Mouse (Mus musculus): ENCODE measurements at regions not wholly inside any gene's neighbourhood (a gene's known extent, or its start where the extent isn't known, plus 50 kb on each side); places are given as distances from the start of the nearest gene placed in this dataset.

DNA sequence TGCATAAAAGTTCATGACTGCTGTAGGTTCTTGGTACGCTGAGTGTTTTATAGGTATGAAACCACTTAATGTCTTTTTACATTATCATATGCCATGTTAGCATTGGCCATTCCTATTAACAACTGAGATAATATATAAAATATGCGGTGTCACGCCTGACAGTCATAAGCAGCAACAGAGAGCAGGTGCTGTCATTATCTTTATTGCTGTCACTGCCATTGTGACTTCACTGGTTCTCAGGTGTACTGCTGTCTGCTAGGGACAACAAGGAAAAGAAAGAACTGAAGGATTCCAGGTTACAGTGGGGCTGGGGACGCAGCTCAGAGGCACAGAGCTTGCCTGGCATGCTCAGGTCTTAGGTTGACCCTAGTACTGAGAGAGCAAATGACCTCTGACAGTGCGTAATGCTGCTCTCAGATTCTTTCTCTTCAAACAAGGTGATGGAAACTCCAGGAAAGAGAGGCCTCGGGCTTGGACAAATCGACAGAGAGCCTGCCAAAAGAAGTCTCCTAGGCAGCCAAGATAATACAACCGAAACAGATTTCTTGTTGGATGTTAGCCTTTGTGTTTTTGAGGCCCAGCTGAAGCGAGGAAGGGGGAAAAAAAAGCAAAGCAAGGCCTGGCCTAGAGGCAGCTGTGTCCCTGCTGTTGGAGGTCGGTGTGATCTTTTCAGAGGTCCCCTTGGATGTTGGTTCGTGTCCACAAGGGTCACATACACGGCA, 136.3 kb upstream of the Fbxo11 start:
- WGBS: 82% methylated on average over 12 of the region's 12 CpGs
- H3K27ac ChIP-seq (ENCODE audit: control insufficient read depth, insufficient read depth, low read depth, low read length, poor library complexity): no peak overlapping the region
- no peak for TF ChIP-seq POLR2A (IDR thresholded peaks at IDR 0.05; ENCODE audit: borderline replicate concordance, control insufficient read depth, low read depth, low read length)
- TF ChIP-seq CTCF (IDR thresholded peaks at IDR 0.05; ENCODE audit: control insufficient read depth, insufficient read depth, low read length): no peak
- H3K4me3 ChIP-seq (replicated peaks; ENCODE audit: control insufficient read depth, low read depth, low read length): no peak overlapping the region
- no peaks in the 10 kb centered on the region for H3K4me1 ChIP-seq (ENCODE audit: control insufficient read depth, insufficient read depth, low read length)

- WGBS: 83% methylated on average over 4 of the region's 4 CpGs
- Histone ChIP-seq H3K4me3 (replicated peaks; ENCODE audit: control insufficient read depth, low read depth, low read length) (no peak overlapping the region), H3K4me1 (ENCODE audit: control insufficient read depth, insufficient read depth, low read length) (no peaks in the 10 kb centered on the region), H3K27ac (ENCODE audit: control insufficient read depth, insufficient read depth, low read depth, low read length, poor library complexity) (no peak overlapping the region)
- TF ChIP-seq POLR2A (IDR thresholded peaks at IDR 0.05; ENCODE audit: borderline replicate concordance, control insufficient read depth, low read depth, low read length) (no peak), CTCF (IDR thresholded peaks at IDR 0.05; ENCODE audit: control insufficient read depth, insufficient read depth, low read length) (no peak)
Observed at GRCm38 (mm10) chr17:88202214-88202613, 137.1 kb upstream of the Fbxo11 start.

DNA sequence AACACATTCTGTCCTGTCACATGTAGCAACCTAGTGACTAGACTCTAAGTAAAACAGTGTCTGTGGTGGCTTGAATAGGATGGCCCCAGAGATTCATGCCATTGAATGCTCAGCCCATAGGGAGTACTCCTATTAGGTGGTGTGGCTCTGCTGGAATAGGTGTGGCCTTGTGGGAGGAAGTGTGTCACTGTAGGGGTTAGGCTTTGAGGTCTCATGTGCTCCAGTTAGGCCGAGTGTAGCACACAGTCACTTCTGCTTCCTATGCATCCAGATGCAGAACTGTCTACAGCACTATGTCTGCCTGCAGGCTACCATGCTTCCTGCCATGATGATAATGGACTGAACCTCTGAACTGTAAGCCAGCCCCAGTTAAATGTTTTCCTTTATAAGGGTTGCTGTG, 144.5 kb upstream of the Fbxo11 start:
- Histone ChIP-seq H3K27ac (ENCODE audit: control insufficient read depth, insufficient read depth, low read depth, low read length, poor library complexity) (no peak overlapping the region), H3K4me3 (replicated peaks; ENCODE audit: control insufficient read depth, low read depth, low read length) (no peak overlapping the region), H3K4me1 (ENCODE audit: control insufficient read depth, insufficient read depth, low read length) (no peaks in the 10 kb centered on the region; the same call in 1 of the 2 replicates)
- WGBS: 0% methylated on average over 1 of the region's 1 CpGs
- no peak for TF ChIP-seq CTCF (IDR thresholded peaks at IDR 0.05; ENCODE audit: control insufficient read depth, insufficient read depth, low read length)
- TF ChIP-seq POLR2A (IDR thresholded peaks at IDR 0.05; ENCODE audit: borderline replicate concordance, control insufficient read depth, low read depth, low read length): no peak

- Histone ChIP-seq H3K27ac (ENCODE audit: control insufficient read depth, insufficient read depth, low read depth, low read length, poor library complexity) (no peak overlapping the region), H3K4me3 (replicated peaks; ENCODE audit: control insufficient read depth, low read depth, low read length) (no peak overlapping the region), H3K4me1 (ENCODE audit: control insufficient read depth, insufficient read depth, low read length) (no peaks in the 10 kb centered on the region; the same call in 1 of the 2 replicates)
- WGBS: 88% methylated on average over 7 of the region's 7 CpGs
- no peak for TF ChIP-seq POLR2A (IDR thresholded peaks at IDR 0.05; ENCODE audit: borderline replicate concordance, control insufficient read depth, low read depth, low read length)
- TF ChIP-seq CTCF (IDR thresholded peaks at IDR 0.05; ENCODE audit: control insufficient read depth, insufficient read depth, low read length): no peak
Observed at GRCm38 (mm10) chr17:88212121-88212520, 147.0 kb upstream of the Fbxo11 start.

- TF ChIP-seq POLR2A (IDR thresholded peaks at IDR 0.05; ENCODE audit: borderline replicate concordance, control insufficient read depth, low read depth, low read length) (no peak), CTCF (IDR thresholded peaks at IDR 0.05; ENCODE audit: control insufficient read depth, insufficient read depth, low read length) (no peak)
- H3K4me1 ChIP-seq (ENCODE audit: control insufficient read depth, insufficient read depth, low read length): no peaks in the 10 kb centered on the region
- 89% methylated on average over 9 of the region's 9 CpGs for WGBS
- H3K27ac ChIP-seq (ENCODE audit: control insufficient read depth, insufficient read depth, low read depth, low read length, poor library complexity): no peak overlapping the region
- H3K4me3 ChIP-seq (replicated peaks; ENCODE audit: control insufficient read depth, low read depth, low read length): no peak overlapping the region
Observed at GRCm38 (mm10) chr17:88214746-88215145, 149.7 kb upstream of the Fbxo11 start.

- no peak for TF ChIP-seq CTCF (IDR thresholded peaks at IDR 0.05; ENCODE audit: control insufficient read depth, insufficient read depth, low read length)
- TF ChIP-seq POLR2A (IDR thresholded peaks at IDR 0.05; ENCODE audit: borderline replicate concordance, control insufficient read depth, low read depth, low read length): no peak
- Histone ChIP-seq H3K4me1 (ENCODE audit: control insufficient read depth, insufficient read depth, low read length) (no peaks in the 10 kb centered on the region), H3K4me3 (replicated peaks; ENCODE audit: control insufficient read depth, low read depth, low read length) (no peak overlapping the region), H3K27ac (ENCODE audit: control insufficient read depth, insufficient read depth, low read depth, low read length, poor library complexity) (no peak overlapping the region)
- 78% methylated on average over 5 of the region's 5 CpGs for WGBS
Observed at GRCm38 (mm10) chr17:88222379-88222955, 157.4 kb upstream of the Fbxo11 start.

DNA sequence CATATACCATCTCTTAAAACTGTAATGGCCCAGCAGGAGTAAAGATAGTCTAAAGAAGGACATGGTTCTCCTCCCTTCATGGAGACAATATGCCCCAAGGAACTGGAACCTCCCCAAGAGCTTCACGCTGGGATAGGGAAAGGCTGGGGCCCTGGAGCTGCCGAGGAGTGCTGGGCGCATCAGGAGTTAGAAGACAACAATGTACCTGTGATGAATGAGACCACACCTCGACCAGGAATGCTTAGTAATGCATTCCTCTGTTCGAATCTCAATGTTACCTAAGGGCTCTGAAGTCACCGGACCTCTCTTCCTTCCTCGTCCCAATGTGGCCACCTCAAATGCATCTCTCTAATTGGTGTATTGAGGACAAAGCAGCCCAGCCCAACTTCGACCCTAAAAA, 175.4 kb upstream of the Fbxo11 start:
- 77% methylated on average over 8 of the region's 8 CpGs for WGBS
- no peaks in the 10 kb centered on the region for H3K4me1 ChIP-seq (ENCODE audit: control insufficient read depth, insufficient read depth, low read length)
- H3K27ac ChIP-seq (ENCODE audit: control insufficient read depth, insufficient read depth, low read depth, low read length, poor library complexity): no peak overlapping the region
- TF ChIP-seq POLR2A (IDR thresholded peaks at IDR 0.05; ENCODE audit: borderline replicate concordance, control insufficient read depth, low read depth, low read length): no peak
- no peak for TF ChIP-seq CTCF (IDR thresholded peaks at IDR 0.05; ENCODE audit: control insufficient read depth, insufficient read depth, low read length)
- H3K4me3 ChIP-seq (replicated peaks; ENCODE audit: control insufficient read depth, low read depth, low read length): no peak overlapping the region

DNA sequence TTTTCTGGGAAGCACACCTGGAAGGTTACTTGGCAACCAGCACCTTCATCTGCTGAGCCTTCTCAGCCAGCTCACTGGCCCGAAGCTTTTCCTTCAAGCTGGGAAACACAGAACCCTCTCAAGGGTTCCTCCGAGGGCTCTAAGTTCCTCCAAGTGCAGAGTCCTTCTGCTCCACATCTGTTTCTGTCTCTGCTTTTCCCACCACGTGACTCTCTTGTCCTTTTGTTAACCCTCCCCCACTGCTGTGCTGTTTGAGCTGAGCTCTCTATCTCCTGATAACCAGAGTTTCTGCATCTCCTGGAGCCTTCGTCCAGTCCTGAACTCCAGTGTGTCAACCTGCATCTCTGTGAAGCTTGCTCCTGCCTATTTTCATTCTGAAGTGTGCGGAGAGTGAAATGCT, 183.5 kb upstream of the Fbxo11 start:
- TF ChIP-seq CTCF (IDR thresholded peaks at IDR 0.05; ENCODE audit: control insufficient read depth, insufficient read depth, low read length) (no peak), POLR2A (IDR thresholded peaks at IDR 0.05; ENCODE audit: borderline replicate concordance, control insufficient read depth, low read depth, low read length) (no peak)
- Histone ChIP-seq H3K4me1 (ENCODE audit: control insufficient read depth, insufficient read depth, low read length) (no peaks in the 10 kb centered on the region), H3K27ac (ENCODE audit: control insufficient read depth, insufficient read depth, low read depth, low read length, poor library complexity) (no peak overlapping the region), H3K4me3 (replicated peaks; ENCODE audit: control insufficient read depth, low read depth, low read length) (no peak overlapping the region)
- WGBS: 66% methylated on average over 5 of the region's 5 CpGs

Data from bone marrow, adult 2 months (tissue).